Comparison of ENCODE assay signal across 8 mouse cellular contexts in genomic region chr3:114031351-114032213, GRCm38 (mm10). TPM values are rescaled to one million over a fixed set of nuclear protein-coding genes. Genes with fewer than 3 reads are reported as not detected.
DNase-seq lines count a peak whose midpoint lies in the region; ATAC-seq and TF ChIP-seq lines count a peak whose summit lies in the region.

No protein-coding gene starts in this region.

- no peak overlapping the region for H3K9ac ChIP-seq in liver, embryonic 12.5 days
- peak overlapping the region; percentile 7; the same call in 1 of the 2 replicates for H3K9ac ChIP-seq in stomach, embryonic 14.5 days (replicated peaks; ENCODE audit: low read depth, low read length)

- intact Hi-C loops in gastrocnemius, adult 2 months (cut with DNase I) = no loop called here
- intact Hi-C loops in gastrocnemius, postnatal 36 days (cut with DNase I) = no loop called here

- H3K4me3 ChIP-seq in gastrocnemius, adult 2 months = peak overlapping the region; percentile 67
- peak overlapping the region; percentile 41 for H3K4me3 ChIP-seq in liver, embryonic 12.5 days
- peak overlapping the region; percentile 47 for H3K4me3 ChIP-seq in stomach, embryonic 14.5 days (ENCODE audit: low read depth, low read length)

- ATAC-seq in liver, embryonic 12.5 days = no peak
- peak; percentile 66 for ATAC-seq in stomach, embryonic 14.5 days (ENCODE audit: insufficient number of reproducible peaks, insufficient read depth, low FRiP score, low read depth)

- no peak for DNase-seq in gastrocnemius, adult 2 months
- DNase-seq in gastrocnemius, postnatal 36 days = no peak
- peak; percentile 8 to 17 for DNase-seq in right cerebral cortex, adult 2 months (ENCODE audit: low spot score in 2 of 2)
- no peak for DNase-seq in right cerebral cortex, adult 18-20 months
- peak; percentile 11 for DNase-seq in heart, postnatal 4 days
- DNase-seq in thymus, postnatal 14 days = no peak

- peak overlapping the region; percentile 43 for H3K27ac ChIP-seq in gastrocnemius, adult 2 months
- H3K27ac ChIP-seq in liver, embryonic 12.5 days = no peak overlapping the region
- no peak overlapping the region for H3K27ac ChIP-seq in stomach, embryonic 14.5 days (ENCODE audit: low read length)

- 3% methylated on average over 21 of the region's 21 CpGs for WGBS in liver, embryonic 12.5 days (ENCODE audit: insufficient replicate concordance)
- WGBS in stomach, embryonic 14.5 days = under 1% methylated on average over 21 of the region's 21 CpGs

- no peaks in the 10 kb centered on the region for H3K4me1 ChIP-seq in liver, embryonic 12.5 days
- H3K4me1 ChIP-seq in stomach, embryonic 14.5 days (ENCODE audit: control insufficient read depth, insufficient read depth, low read length) = 0 out of 2 replicates have a peak, but pooled peaks cover 2% of the 10 kb centered on the region

- H3K4me2 ChIP-seq in liver, embryonic 12.5 days = peak overlapping the region; percentile 64
- peak overlapping the region; percentile 79 for H3K4me2 ChIP-seq in stomach, embryonic 14.5 days (replicated peaks; ENCODE audit: low read depth, low read length)

- no peaks in the 10 kb centered on the region for H3K36me3 ChIP-seq in liver, embryonic 12.5 days
- H3K36me3 ChIP-seq in stomach, embryonic 14.5 days (ENCODE audit: control insufficient read depth, insufficient read depth, low read length) = no peaks in the 10 kb centered on the region

- H3K9me3 ChIP-seq in liver, embryonic 12.5 days (replicated peaks) = no peaks in the 10 kb centered on the region
- H3K9me3 ChIP-seq in stomach, embryonic 14.5 days (ENCODE audit: control insufficient read depth, low read depth, low read length) = no peaks in the 10 kb centered on the region

- TF ChIP-seq CTCF in gastrocnemius, adult 2 months (IDR thresholded peaks at IDR 0.05) = no peak

- H3K27me3 ChIP-seq in liver, embryonic 12.5 days (replicated peaks) = peaks cover 28% of the 10 kb centered on the region; the same call in 1 of the 2 replicates
- H3K27me3 ChIP-seq in stomach, embryonic 14.5 days (ENCODE audit: control insufficient read depth, insufficient read depth, low read length) = no peaks in the 10 kb centered on the region

RNA-seq across cellular contexts. Expression of gene Col11a1, which starts 1.2 kb away (rescaled TPM):
- 1 to 10 TPM; 2.1 to 7.5 TPM for total RNA-seq in gastrocnemius, adult 2 months (2021)
- 1 to 10 TPM; 4.6 to 7.9 TPM for total RNA-seq in gastrocnemius, postnatal 36 days (2021)
- total RNA-seq in heart, postnatal 4 days (2021) = 1 to 10 TPM; 4.2 to 5.6 TPM
- 1.7 and 2.2 TPM in 2 replicates for polyA plus RNA-seq in liver, embryonic 12.5 days (2016; fragmentation: Nextera tagmentation; extraction: Ambion mirVana)
- 19.8 and 22.3 TPM in 2 replicates for polyA plus RNA-seq in stomach, embryonic 14.5 days (2014; fragmentation: Nextera tagmentation; extraction: Ambion mirVana)

Comparison
In these comparisons a context has a peak if more than half of its experiments do, and no peak if none do; other contexts are left out.
1. DNase-seq: peak in right cerebral cortex, adult 2 months (2 of 2) and heart, postnatal 4 days (single experiment); none in gastrocnemius, adult 2 months (single experiment), gastrocnemius, postnatal 36 days (0 of 2), right cerebral cortex, adult 18-20 months (single experiment) and thymus, postnatal 14 days (single experiment).
2. Peak in every context shown above with its lines, with median percentiles within 50 percentile points of each other: H3K4me3 ChIP-seq.